Mouse (Mus musculus): ENCODE measurements around the gene Faap100. TPM values are rescaled to one million over a fixed set of nuclear protein-coding genes. Genes with fewer than 3 reads are reported as not detected.

Gene Faap100
- total RNA-seq, 1 experiment = 27.2 TPM

GRCm38 (mm10) chr11:120404814-120405213 lies 26.2 kb upstream of the Faap100 start:
- H3K36me3 ChIP-seq (ENCODE audit: control insufficient read depth, insufficient read depth, low read length, poor library complexity, severe bottlenecking) = peaks cover 28% of the 10 kb centered on the region
- H3K9me3 ChIP-seq (ENCODE audit: control insufficient read depth, insufficient read depth, low read depth, low read length) = no peaks in the 10 kb centered on the region
- in situ Hi-C loops (cut with MboI; ENCODE audit: low sequenced_read_pairs in 2 of 2, unreplicated experiment in 2 of 2) = no loop called here
- no peak overlapping the region for H3K4me3 ChIP-seq (ENCODE audit: insufficient read depth in 1 of 2, low read depth in 1 of 2, low read length in 2 of 2, poor library complexity in 1 of 2, severe bottlenecking in 1 of 2)
- no peak overlapping the region for H3K27ac ChIP-seq (ENCODE audit: insufficient read depth, low read depth, low read length, poor library complexity, severe bottlenecking)
- TF ChIP-seq HCFC1 (IDR thresholded peaks at IDR 0.05; ENCODE audit: borderline replicate concordance, insufficient read depth, low read length) (no peak), ZC3H11A (IDR thresholded peaks at IDR 0.05; ENCODE audit: borderline replicate concordance, low read depth, low read length) (no peak), CHD2 (IDR thresholded peaks at IDR 0.05; ENCODE audit: low read depth, low read length) (no peak), MAFK (IDR thresholded peaks at IDR 0.05; ENCODE audit: insufficient read depth, low read depth, low read length) (no peak), ZNF384 (IDR thresholded peaks at IDR 0.05; ENCODE audit: low read depth, low read length) (no peak)
- no peak overlapping the region for H3K9ac ChIP-seq (ENCODE audit: insufficient read depth, low read depth, low read length, poor library complexity, severe bottlenecking)
- DNase-seq (ENCODE audit: low read depth, low spot score) = no peak
- H3K4me1 ChIP-seq (ENCODE audit: control insufficient read depth in 2 of 2, insufficient read depth in 2 of 2, low read length in 2 of 2, poor library complexity in 1 of 2) = peaks cover 0 to under 1% of the 10 kb centered on the region in 2 experiments; a peak in 2 of 4 replicates

GRCm38 (mm10) chr11:120399319-120399718 lies 20.8 kb upstream of the Faap100 start:
- H3K36me3 ChIP-seq (ENCODE audit: control insufficient read depth, insufficient read depth, low read length, poor library complexity, severe bottlenecking) = peaks cover 13% of the 10 kb centered on the region
- H3K4me3 ChIP-seq (ENCODE audit: insufficient read depth in 1 of 2, low read depth in 1 of 2, low read length in 2 of 2, poor library complexity in 1 of 2, severe bottlenecking in 1 of 2) = no peak overlapping the region
- peaks cover 0 to 3% of the 10 kb centered on the region in 2 experiments; a peak in 1 of 4 replicates for H3K4me1 ChIP-seq (ENCODE audit: control insufficient read depth in 2 of 2, insufficient read depth in 2 of 2, low read length in 2 of 2, poor library complexity in 1 of 2)
- in situ Hi-C loops (cut with MboI; ENCODE audit: low sequenced_read_pairs in 2 of 2, unreplicated experiment in 2 of 2) = no loop called here
- H3K27ac ChIP-seq (ENCODE audit: insufficient read depth, low read depth, low read length, poor library complexity, severe bottlenecking) = no peak overlapping the region
- TF ChIP-seq MAFK (IDR thresholded peaks at IDR 0.05; ENCODE audit: insufficient read depth, low read depth, low read length) (no peak), ZNF384 (IDR thresholded peaks at IDR 0.05; ENCODE audit: low read depth, low read length) (no peak), ZC3H11A (IDR thresholded peaks at IDR 0.05; ENCODE audit: borderline replicate concordance, low read depth, low read length) (no peak), CHD2 (IDR thresholded peaks at IDR 0.05; ENCODE audit: low read depth, low read length) (no peak), HCFC1 (IDR thresholded peaks at IDR 0.05; ENCODE audit: borderline replicate concordance, insufficient read depth, low read length) (no peak)
- H3K9ac ChIP-seq (ENCODE audit: insufficient read depth, low read depth, low read length, poor library complexity, severe bottlenecking) = no peak overlapping the region
- no peak for DNase-seq (ENCODE audit: low read depth, low spot score)
- H3K9me3 ChIP-seq (ENCODE audit: control insufficient read depth, insufficient read depth, low read depth, low read length) = no peaks in the 10 kb centered on the region

DNA sequence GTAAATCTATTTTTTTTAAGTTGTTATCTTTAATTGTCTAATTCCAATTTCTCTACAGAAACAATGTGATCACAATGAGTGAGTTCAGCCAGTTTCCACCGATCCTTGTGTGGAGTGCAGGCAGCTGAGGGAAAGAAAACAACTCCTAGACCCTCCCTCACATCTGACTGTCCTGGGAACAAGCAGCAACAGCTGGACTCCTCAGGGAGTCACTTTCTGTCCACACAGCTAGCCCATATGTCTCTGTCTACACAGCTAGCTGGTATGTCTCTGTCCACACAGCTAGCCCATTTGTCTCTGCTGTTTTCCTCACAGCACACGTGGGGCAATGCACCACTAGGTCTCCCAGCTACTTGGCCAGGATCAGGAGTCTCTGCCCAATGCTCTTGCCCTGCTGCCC lies 19.0 kb upstream of the Faap100 start:
- TF ChIP-seq HCFC1 (IDR thresholded peaks at IDR 0.05; ENCODE audit: borderline replicate concordance, insufficient read depth, low read length) (no peak), MAFK (IDR thresholded peaks at IDR 0.05; ENCODE audit: insufficient read depth, low read depth, low read length) (no peak), CHD2 (IDR thresholded peaks at IDR 0.05; ENCODE audit: low read depth, low read length) (no peak), ZNF384 (IDR thresholded peaks at IDR 0.05; ENCODE audit: low read depth, low read length) (no peak), ZC3H11A (IDR thresholded peaks at IDR 0.05; ENCODE audit: borderline replicate concordance, low read depth, low read length) (no peak)
- H3K36me3 ChIP-seq (ENCODE audit: control insufficient read depth, insufficient read depth, low read length, poor library complexity, severe bottlenecking) = peaks cover 12% of the 10 kb centered on the region
- no peak overlapping the region for H3K9ac ChIP-seq (ENCODE audit: insufficient read depth, low read depth, low read length, poor library complexity, severe bottlenecking)
- no peak for DNase-seq (ENCODE audit: low read depth, low spot score)
- peaks cover 0 to 3% of the 10 kb centered on the region in 2 experiments; a peak in 1 of 4 replicates for H3K4me1 ChIP-seq (ENCODE audit: control insufficient read depth in 2 of 2, insufficient read depth in 2 of 2, low read length in 2 of 2, poor library complexity in 1 of 2)
- H3K4me3 ChIP-seq (ENCODE audit: insufficient read depth in 1 of 2, low read depth in 1 of 2, low read length in 2 of 2, poor library complexity in 1 of 2, severe bottlenecking in 1 of 2) = no peak overlapping the region
- in situ Hi-C loops (cut with MboI; ENCODE audit: low sequenced_read_pairs in 2 of 2, unreplicated experiment in 2 of 2) = no loop called here
- no peaks in the 10 kb centered on the region for H3K9me3 ChIP-seq (ENCODE audit: control insufficient read depth, insufficient read depth, low read depth, low read length)
- H3K27ac ChIP-seq (ENCODE audit: insufficient read depth, low read depth, low read length, poor library complexity, severe bottlenecking) = no peak overlapping the region

DNA sequence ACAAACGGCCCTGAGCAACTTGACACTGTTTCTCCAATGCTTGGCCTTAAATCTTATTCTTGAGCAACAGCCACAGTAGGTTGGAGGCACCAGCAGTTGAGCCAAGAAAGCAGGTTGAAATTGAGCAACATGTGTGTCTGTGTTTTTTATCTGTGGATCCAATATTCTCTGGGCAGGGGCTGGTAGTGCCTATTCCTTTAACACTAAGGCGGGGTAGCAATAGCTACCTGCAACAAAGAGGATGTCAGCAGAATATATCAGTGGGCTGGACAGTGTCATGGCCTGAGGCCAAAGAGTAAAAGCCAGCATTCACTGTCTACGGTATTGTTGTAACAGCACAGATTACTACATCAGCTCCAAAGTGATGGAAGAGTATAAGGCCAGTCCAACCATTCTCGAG lies 17.1 kb upstream of the Faap100 start:
- in situ Hi-C loops (cut with MboI; ENCODE audit: low sequenced_read_pairs in 2 of 2, unreplicated experiment in 2 of 2) = no loop called here
- no peak overlapping the region for H3K4me3 ChIP-seq (ENCODE audit: insufficient read depth in 1 of 2, low read depth in 1 of 2, low read length in 2 of 2, poor library complexity in 1 of 2, severe bottlenecking in 1 of 2)

More for the DNA sequence above, 17.1 kb upstream of the Faap100 start:
- H3K27ac ChIP-seq (ENCODE audit: insufficient read depth, low read depth, low read length, poor library complexity, severe bottlenecking) = no peak overlapping the region
- TF ChIP-seq CHD2 (IDR thresholded peaks at IDR 0.05; ENCODE audit: low read depth, low read length) (no peak), ZC3H11A (IDR thresholded peaks at IDR 0.05; ENCODE audit: borderline replicate concordance, low read depth, low read length) (no peak), HCFC1 (IDR thresholded peaks at IDR 0.05; ENCODE audit: borderline replicate concordance, insufficient read depth, low read length) (no peak), MAFK (IDR thresholded peaks at IDR 0.05; ENCODE audit: insufficient read depth, low read depth, low read length) (no peak), ZNF384 (IDR thresholded peaks at IDR 0.05; ENCODE audit: low read depth, low read length) (no peak)
- H3K36me3 ChIP-seq (ENCODE audit: control insufficient read depth, insufficient read depth, low read length, poor library complexity, severe bottlenecking) = peaks cover 14% of the 10 kb centered on the region
- DNase-seq (ENCODE audit: low read depth, low spot score) = no peak
- no peak overlapping the region for H3K9ac ChIP-seq (ENCODE audit: insufficient read depth, low read depth, low read length, poor library complexity, severe bottlenecking)
- 0 out of 4 replicates have a peak, but pooled peaks cover 0 to 3% of the 10 kb centered on the region in 2 experiments for H3K4me1 ChIP-seq (ENCODE audit: control insufficient read depth in 2 of 2, insufficient read depth in 2 of 2, low read length in 2 of 2, poor library complexity in 1 of 2)
- no peaks in the 10 kb centered on the region for H3K9me3 ChIP-seq (ENCODE audit: control insufficient read depth, insufficient read depth, low read depth, low read length)
